Mouse (Mus musculus) layer of hippocampus, postnatal 14 days (tissue): ENCODE results near the gene Ube2z. TPM values are rescaled to one million over a fixed set of nuclear protein-coding genes. Genes with fewer than 3 reads are reported as not detected.

Experiments
- DNase-seq, 2 experiments: peaks; one replicate each; pipeline ENCODE4 v3.0.0; 2021 to 2022; ENCODE audit warnings: low spot score in 2 of 2, mixed read lengths in 1 of 2
- total RNA-seq, 2 experiments: library from RNA; stranded (reverse); gene quantifications; 2 replicates each; pipeline ENCODE4 v1.2.3; 2021

The Ube2z gene
- total RNA-seq, 2 experiments from 2014 or later, result 54.4 to 55.3 TPM

- DNase-seq, result no peak
Observed at GRCm38 (mm10) chr11:96007516-96008235, 57.5 kb downstream of the Ube2z start.

DNA sequence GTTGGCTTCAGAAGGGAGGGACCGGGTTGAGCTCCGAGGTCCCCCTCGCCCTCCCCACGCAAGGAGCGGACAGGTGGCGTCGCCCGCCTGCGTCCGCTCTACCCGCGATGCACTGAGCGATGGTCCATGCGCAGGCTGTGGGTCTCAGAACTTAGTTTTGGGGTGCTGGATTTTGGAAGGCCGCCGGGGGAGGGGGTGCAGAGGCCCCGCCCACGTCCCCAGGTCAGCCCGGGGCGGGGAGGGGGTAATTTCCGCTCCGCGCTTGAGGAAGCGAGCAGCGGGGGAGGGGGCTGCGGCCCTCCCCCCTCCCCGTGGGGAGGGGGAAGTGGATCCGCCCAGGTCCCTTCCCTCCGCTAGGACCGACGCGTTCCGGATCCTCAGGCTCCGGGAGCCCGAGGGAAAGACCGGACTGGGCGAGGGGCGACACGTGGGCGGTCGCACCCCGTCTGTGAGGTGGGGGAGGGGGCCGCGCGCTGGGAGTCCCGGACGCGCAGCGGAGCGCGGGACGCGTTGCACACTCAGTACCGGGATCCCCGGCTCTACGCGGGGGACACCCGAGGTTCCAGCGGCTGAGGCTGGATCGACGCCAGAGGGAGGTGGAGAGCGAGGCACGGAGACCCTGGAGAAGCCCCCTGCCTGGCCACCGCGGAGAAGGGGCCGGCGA lies 58.2 kb downstream of the Ube2z start:
- no peak for DNase-seq

- DNase-seq, result no peak
Observed at GRCm38 (mm10) chr11:96006367-96006851, 58.8 kb downstream of the Ube2z start.

DNA sequence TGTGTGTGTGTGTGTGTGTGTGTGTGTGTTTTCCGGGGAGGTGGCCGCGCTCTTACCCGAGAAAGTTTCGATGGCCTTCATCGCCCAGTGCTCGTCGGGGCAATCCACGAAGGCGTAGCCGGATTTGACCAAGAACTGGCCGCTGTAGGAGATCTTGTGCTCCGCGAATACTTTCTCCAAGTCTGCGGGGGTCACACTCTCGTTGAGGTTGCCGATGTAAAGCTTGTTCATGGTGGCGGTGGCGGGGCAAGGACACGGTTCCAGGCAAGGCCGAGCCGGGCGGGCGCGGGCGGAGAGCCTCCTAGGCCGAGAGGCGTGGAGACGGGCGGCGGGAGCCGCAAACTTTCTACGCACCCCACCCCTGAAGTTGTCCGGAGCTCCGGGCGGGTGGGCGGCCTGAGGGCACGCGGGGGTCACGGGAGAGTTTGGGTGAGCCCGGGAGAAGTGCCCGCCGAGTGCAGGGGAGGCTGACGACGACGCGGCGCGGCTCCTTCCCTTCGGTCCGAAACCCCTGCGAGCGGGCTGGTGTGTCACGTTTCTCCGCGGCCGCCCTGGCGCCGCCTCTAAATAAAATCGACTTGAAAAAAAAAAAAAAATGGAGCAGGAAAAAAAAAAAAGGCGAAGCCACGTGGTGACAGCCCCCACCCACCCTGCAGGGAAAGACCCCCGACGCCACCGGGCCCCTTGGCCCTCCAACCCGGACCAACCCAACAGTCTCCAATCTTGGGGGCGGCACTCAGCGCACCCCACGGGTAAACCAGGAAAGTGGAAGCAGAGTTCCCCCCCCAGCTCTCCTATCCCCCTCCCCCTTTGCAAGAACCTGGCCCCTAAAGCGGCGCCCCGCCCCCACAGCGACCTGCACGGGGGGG lies 59.6 kb downstream of the Ube2z start, which contains the start of gene Igf2bp1:
Gene Igf2bp1, minus strand, starts transcription at position 538 of the 869 bp plus-strand sequence.
- DNase-seq, result no peak

DNA sequence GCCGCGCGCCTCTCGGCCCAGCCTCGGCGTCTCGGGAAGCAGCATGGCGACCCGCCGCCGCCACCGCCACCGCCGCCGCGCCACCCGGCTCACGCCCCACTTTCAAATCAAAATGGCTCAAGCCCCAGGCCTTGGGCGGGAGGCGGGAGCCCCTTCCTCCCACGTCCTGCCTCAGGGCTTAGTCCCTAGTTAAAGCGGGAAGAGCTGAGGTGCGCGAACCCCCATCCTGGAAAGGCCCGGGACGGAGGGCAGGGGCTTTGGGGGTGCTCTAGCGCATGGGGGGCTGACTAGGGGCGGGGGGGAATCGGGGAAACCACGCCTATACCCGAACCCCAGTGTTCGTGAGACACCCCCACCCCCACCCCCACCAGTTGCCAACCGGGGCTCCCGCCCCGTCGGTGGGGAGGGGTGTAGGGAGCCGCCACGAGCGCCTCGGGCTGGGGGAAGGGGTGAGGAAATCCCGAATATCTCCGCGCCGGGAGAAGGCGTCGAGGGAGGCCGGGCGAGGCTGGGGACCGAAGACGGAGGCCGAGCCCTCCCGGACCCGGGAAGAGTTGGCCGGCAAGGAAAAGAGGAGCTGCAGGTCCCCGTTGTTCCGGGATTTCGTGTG lies 60.3 kb downstream of the Ube2z start:
- no peak for DNase-seq

DNA sequence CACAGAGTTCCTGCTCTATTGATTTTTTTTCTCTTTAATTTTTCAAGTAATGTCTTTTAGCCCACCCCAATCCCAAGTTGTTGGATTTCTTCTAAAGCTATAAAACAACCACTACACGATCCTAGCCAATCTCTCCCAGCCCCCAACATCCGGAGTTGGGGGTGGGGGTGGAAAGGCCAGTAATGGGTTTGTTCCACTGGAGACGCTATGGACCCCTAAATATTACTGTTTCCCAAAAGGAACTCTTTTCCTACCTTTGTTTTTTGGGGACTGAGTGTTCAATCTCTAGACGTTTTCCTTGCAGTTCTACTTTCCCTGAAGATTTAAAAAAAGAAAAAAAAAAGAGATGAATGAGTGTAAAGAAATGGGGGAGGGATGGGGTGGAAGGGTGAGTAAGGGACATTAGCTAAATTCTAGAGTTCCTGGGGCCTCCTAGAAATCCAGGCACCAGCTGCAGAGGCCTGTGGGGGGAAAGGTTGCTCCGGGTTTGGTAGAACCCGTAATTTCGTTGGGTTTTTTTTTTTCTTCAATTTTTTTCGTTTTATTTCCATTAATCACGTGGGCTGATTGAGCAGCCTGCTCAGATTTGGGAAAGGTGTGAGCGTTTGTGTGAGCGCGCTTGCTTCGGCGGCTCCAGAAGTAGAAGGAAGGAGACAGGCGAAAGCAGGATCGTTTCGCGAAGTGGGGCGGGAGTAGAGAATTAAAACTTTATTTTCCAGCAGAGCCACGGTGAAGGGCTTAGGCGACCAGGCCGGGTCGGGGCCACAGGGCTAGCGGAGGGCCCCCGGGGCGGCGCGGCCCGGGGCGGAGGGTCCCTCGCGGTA lies 61.0 kb downstream of the Ube2z start:
- no peak for DNase-seq

GRCm38 (mm10) chr11:96003100-96003900 lies 61.9 kb downstream of the Ube2z start:
- no peak for DNase-seq

Other genes starting within 250 kb of the Ube2z start
- gene Phospho1, start 240.9 kb downstream of the Ube2z start, total RNA-seq, result 10 to 100 TPM; 43.7 to 46.5 TPM
- gene Gngt2, start 228.2 kb downstream of the Ube2z start, total RNA-seq, result 1 to 10 TPM; 1.8 to 2.6 TPM
- gene Abi3, start 222.9 kb downstream of the Ube2z start, total RNA-seq, result 1 to 10 TPM; 6.0 to 6.7 TPM
- gene B4galnt2, start 150.5 kb downstream of the Ube2z start, total RNA-seq, result not detected
- gene Igf2bp1, start 59.4 kb downstream of the Ube2z start, total RNA-seq, result under 1 TPM; 0.10 to 0.18 TPM
- not detected for gene Gip, start 40.8 kb downstream of the Ube2z start, total RNA-seq
- gene Snf8, start 30.5 kb downstream of the Ube2z start, total RNA-seq, result 10 to 100 TPM; 84.2 to 90.8 TPM
- 100 to 1,000 TPM; 585 to 616 TPM for gene Atp5g1, start 10.3 kb upstream of the Ube2z start, total RNA-seq
- under 1 TPM in 1 of 2 experiments, not detected in 1; 0.21 TPM for gene Calcoco2, start 46.6 kb upstream of the Ube2z start, total RNA-seq
- 1 to 10 TPM in 1 of 2 experiments, under 1 TPM in 1; 0.41 to 1.1 TPM for gene Ttll6, start 68.4 kb upstream of the Ube2z start, total RNA-seq
- not detected for gene Hoxb13, start 128.9 kb upstream of the Ube2z start, total RNA-seq
- not detected for gene Hoxb9, start 206.1 kb upstream of the Ube2z start, total RNA-seq
- not detected for gene Hoxb8, start 216.5 kb upstream of the Ube2z start, total RNA-seq
- not detected for gene Hoxb7, start 221.2 kb upstream of the Ube2z start, total RNA-seq
- gene Hoxb6, start 227.1 kb upstream of the Ube2z start, total RNA-seq, result not detected
- gene Hoxb5, start 237.9 kb upstream of the Ube2z start, total RNA-seq, result not detected